Mouse (Mus musculus): ENCODE measurements at regions not wholly inside any gene's neighbourhood (a gene's known extent, or its start where the extent isn't known, plus 50 kb on each side); places are given as distances from the start of the nearest gene placed in this dataset.

GRCm38 (mm10) chr2:48545072-48545471, 268.8 kb upstream of the Acvr2a start:
- no peak for DNase-seq

DNA sequence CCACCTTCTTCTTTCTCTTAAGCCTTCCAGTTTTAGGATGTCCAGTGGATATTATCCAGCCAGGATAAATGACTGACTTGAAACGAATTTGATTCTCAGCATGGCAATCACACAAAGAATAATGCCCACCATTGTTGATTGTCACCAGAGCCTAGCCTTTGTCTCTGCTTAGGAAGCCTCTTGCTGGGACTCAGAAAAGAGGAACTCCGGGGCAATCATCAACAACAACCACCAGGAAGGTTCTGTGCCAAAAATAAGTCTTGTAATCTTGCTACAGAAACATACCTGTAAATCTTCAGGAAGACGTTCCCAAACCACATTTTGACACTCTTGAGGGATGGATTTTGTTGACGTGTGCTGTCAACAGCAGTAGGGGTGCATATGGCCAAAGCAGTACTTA, 268.2 kb upstream of the Acvr2a start:
- no peak for DNase-seq

DNA sequence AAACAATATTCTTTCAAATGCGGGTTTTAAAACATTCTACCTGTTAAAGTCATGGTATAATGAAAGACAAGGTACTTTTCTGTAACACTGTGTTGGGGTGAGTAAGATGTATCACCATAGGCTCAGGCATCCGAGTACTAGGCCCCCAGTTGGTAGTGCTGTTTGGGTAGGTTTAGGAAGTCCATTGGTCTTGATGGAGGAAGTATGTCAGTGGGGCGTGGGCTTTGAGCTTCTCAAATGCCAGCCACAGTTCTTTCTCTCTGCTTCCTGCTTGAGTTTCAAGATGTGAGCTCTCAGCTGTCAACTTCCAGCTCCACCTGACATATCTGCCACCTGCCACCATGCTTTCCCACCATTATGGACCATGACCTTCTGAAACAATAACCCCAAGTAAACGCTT, 267.7 kb upstream of the Acvr2a start:
- DNase-seq = no peak

DNA sequence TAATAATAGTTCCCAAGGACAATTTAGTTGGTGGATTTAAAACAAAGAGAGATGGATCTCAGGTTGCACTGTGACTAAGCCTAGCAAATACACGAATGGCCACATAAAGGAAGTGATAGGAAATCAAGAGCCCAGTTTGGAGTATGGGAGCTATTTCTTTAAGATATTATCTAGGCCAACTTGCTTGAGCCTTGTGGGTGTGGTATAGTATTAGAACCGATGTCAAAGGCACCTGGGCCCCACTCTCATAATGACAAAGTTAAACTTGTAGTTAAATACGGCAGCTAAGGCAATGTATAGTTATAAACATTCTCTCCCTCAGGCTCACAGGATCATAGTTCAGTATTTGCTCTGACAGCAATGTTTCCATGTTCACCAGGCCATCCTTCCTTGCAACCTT, 257.3 kb upstream of the Acvr2a start:
- DNase-seq = no peak

DNA sequence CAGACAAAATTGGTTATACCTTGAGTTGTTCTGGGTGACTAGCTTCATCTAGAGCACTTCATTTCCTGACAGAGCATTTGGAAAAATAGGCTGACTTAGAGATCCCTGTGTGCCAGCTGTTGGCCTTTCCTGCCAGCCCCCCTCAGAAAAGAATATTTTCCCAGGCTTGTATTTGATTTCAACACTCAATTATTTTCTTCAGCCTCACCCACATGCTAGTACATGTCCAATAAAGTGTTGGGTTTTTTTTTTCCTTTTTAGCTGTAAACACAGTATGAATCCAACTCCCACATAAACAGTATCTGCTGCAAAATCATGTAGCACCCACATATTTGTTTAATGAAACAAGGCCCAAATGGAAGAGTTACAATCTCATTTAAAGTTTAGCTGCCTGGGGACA, 256.8 kb upstream of the Acvr2a start:
- DNase-seq = no peak

GRCm38 (mm10) chr2:48558641-48559040, 255.3 kb upstream of the Acvr2a start:
- DNase-seq = no peak

DNA sequence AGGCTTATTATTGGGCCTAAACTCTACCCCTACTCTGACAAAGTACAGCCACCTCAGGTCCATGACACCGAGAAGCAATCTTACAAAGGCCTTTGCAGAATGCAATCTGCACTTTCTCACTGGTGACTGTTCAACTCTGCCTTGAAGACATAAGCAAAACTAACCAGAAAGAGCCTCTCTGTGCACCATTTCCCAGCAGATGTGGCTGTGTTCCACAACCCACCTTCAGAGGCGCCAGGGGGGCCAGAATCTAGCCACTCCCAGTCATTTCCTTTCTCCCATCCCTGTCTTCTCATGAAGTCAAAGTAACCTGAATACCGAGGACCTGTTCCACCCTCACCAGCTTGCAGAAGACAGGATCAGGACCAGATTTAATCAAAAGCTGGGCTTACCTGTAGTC, 250.3 kb upstream of the Acvr2a start:
- DNase-seq = no peak

DNA sequence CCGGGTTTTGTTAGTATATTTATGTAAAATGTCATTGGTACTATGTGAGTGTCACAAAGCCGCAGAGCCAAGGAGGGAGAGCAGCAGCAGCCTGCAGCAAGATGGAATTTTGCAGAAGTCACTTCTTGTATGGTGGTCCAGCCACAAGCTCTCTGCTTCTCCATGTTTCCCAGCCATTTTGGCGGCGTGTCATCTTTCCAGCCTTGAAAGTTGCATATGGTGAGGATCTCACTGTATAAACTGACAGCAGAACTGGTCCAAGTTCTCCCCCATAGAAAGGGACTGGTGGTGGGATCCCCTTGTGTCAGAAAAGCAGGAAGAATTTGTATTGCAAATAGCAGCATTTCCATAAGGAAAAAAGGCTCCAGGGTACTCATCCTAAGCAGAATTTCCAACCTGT, 249.7 kb upstream of the Acvr2a start:
- no peak for DNase-seq

DNA sequence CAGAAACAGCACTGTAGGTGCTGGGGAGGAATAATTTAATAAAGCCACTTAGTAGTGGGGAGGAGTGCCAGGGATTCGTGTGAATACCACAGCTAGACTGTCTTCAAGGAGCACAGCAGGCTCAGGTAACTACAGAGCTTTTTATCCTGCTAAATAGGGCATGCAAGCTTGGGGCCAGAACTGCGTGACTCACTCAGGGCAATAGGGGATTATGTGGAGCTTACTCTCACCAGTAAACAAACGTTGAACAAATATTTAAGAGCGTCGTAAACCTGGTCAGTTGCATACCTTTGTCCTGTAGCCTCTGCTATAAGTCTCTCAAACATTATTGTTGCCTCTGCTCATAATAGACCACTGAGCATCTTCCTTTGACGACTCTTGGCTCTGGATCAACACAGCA, 246.0 kb upstream of the Acvr2a start:
- no peak for DNase-seq

DNA sequence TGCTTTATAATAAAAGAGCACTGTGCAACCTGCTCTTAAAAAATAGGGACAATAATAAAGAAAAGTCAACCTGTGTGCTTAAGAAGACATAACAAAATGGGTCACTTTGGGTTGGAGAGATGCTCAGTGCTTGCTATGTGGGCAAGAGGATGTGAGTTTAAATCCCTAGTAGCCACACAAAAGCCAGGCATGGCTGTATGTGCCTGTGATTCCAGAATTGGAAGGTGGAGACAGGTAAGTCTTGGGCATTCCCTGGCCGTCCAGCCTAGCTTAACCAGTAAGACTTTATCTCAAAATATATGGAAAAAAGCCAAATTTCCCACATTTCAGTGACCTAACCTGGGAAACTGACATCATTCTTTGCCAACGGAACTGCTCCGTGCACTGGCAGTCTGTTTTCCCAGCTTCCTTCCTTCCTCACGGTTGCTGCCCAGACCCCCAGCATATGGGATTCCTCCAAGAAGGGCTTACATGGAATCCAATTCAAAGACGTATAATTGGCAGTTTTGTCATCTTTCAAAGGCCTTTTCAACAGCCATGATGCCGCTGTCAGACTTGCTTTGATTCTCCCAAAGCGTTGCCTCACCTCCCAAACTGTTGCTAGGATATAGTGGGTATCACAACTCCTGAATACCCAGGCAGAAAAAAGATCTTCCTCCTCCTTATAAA, 227.6 kb upstream of the Acvr2a start:
- no peak for DNase-seq

GRCm38 (mm10) chr2:48586831-48587169, 227.1 kb upstream of the Acvr2a start:
- DNase-seq = no peak

- no peak for DNase-seq
Measured at GRCm38 (mm10) chr2:48589709-48590108, 224.2 kb upstream of the Acvr2a start.

DNA sequence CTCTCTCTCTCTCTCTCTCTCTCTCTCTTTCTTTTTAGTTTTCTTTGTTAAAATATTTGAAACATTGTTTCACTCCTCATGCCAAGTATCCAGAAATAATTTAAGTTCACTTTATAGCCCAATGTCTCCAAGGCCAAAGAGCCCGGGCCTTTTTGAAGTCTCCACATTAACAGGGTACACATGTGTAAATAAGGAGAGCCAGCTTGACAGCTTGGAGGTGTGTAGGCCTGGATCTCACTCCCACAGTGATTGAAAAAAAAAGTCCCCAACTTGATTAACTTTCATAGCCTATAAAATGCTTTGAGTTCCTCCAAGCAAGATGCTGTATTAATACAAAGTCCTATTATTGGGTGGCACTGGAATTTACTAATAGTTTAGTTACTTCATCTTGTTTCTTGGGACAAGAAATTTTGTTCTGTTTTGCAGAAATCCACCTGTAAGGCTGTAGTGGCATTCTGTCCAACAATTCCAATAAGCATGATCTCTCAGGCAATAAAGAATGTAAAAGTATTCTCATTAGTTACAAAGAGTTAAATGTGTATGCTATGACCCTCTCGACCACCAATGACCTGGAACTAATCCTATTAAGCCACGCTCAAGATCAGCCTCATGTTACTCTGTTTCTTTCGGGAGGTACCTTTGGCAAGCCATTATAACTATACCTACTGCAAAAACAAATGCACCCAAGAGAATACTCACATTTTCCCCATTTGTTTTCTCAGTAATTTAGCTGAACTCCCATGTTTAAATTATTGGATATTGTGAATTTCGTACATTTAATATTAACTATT, 215.9 kb upstream of the Acvr2a start:
- DNase-seq = no peak

GRCm38 (mm10) chr2:48599367-48599766, 214.5 kb upstream of the Acvr2a start:
- DNase-seq = no peak

DNA sequence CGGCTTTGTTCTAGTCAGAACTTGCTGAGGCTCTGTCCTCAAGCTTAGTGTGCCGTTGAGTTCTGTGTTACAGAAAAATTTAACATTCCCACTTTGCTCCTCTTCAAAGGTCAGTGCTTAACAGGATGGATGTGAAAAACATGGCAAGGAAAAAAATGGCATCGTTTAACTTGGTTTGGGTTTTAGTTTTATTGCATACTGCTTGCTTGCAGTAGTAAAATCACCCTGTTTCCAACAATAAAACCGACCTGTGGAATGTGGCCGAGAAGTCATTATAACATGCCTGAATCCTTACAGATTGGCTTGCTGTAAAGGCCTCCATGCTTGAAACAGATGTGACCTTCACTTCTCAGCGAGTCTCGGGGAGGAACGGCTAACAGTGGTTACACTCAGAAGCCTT, 212.1 kb upstream of the Acvr2a start:
- DNase-seq = no peak

DNA sequence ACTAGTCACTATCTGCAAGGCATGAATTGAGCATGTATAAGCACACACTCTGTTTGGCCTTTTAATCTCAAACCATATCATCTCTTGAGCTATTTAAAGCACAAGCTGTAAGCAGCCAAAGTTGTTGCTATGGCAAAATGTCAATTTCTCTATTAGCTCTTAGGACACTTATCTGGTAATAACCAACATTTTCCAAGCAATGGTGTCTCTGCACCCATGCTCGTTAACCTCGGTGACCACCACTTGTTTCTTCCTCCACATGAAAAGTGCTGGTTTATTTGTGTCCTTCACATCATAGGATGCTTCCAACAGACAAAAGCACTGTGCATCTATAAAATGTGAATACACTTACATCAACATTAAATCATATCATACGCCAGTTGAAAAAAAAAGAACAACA, 204.4 kb upstream of the Acvr2a start:
- no peak for DNase-seq

GRCm38 (mm10) chr2:48612251-48612650, 201.7 kb upstream of the Acvr2a start:
- DNase-seq = no peak

GRCm38 (mm10) chr2:48617141-48617699, 196.7 kb upstream of the Acvr2a start:
- no peak for DNase-seq

DNA sequence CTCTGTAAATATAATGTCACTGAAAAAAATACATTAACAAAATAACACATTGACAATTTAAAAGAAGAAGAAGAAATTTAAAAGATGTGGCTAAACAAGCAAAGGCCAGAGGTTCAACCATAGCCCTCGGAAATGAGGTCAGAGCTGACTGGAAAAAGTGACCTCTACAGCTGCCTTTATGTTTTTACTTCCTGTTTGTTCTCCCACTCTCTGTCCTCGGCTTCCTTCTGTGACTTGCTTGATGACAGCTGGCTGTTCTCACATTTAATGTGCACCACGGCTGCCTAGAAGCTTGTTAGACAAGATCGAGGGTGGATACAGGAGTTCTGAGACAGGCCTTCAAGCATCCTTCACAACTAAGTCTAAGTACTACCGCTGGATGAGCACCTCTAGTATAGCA, 194.9 kb upstream of the Acvr2a start:
- no peak for DNase-seq

GRCm38 (mm10) chr2:48620815-48621214, 193.1 kb upstream of the Acvr2a start:
- no peak for DNase-seq

- DNase-seq = no peak
Measured at GRCm38 (mm10) chr2:48622316-48622715, 191.6 kb upstream of the Acvr2a start.

DNA sequence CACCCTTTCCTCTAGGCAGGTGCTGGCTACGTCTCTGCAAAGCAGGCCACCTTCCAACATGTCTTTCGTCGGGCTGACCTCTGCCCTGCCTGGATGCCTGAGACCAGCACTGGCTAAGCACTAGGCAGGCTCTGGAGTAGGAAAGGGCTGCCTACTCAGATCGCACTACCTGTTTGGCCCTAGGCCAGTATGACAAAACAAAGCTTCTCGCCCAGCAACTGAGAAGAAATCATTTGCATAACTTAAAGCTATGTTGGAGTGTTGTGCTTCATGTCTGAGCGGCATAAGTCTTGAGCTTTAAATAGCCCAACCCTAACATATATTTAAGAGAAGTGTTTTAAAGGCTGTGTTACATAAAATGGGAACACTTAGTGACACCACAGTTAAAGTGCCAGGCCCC, 189.9 kb upstream of the Acvr2a start:
- no peak for DNase-seq

GRCm38 (mm10) chr2:48624461-48624860, 189.4 kb upstream of the Acvr2a start:
- DNase-seq = no peak

DNA sequence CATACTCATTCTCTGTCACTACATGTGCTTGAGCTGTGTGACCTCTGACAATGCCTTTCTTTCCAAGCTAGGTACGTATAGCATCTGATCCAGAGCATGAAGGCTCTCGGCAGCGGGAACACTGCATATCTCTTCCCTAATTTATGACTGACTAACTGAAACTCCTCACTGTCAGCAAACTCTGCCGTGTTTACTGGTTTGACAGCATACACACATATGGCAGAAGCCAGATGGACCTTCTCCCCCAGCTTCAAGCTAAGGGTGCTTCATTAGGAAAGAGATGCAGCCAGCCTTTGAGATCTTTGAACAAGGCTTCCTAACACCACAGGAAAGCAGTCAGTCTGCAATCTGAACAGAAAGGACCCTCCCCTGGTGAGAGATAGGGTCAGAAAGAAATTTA, 186.9 kb upstream of the Acvr2a start:
- no peak for DNase-seq
